Mouse (Mus musculus) testis, adult 2 months (tissue): ENCODE measurements around the gene Togaram1.

Experiments
- CTCF ChIP-seq: fragments of 200-500 bp; IDR thresholded peaks from 2 replicates; pipeline ENCODE4 v1.5.1; 2012; ENCODE audit warnings: low read depth, mild to moderate bottlenecking, inconsistent platforms, low read length, moderate library complexity; ENCODE audit not compliant: control insufficient read depth, insufficient read depth, insufficient replicate concordance
- POLR2A ChIP-seq: fragments of 200-500 bp; IDR thresholded peaks from 2 replicates; pipeline ENCODE4 v1.6.1; 2012; ENCODE audit warnings: low read depth, mild to moderate bottlenecking, inconsistent platforms, low read length, moderate library complexity; ENCODE audit not compliant: control insufficient read depth

DNA sequence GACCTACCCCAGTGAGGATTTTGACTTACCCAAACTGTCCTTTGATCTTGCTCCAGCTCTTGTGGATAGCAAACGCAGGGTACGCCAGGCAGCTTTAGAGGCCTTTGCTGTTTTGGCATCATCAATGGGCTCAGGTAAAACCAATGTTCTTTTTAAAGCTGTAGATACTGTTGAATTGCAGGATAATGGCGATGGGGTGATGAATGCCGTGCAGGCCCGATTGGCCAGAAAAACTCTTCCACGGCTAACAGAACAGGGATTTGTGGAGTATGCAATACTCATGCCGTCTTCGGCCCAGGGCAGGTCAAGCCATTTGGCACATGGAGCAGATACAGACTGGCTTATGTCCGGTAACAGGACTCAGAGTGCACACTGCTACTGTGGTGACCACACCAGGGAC lies 1.9 kb downstream of the Togaram1 start:
- TF ChIP-seq POLR2A (no peak; the same call in 1 of the 2 replicates), CTCF (no peak)
